Mouse (Mus musculus): ENCODE results near the gene Spata32. TPM values are rescaled to one million over a fixed set of nuclear protein-coding genes. Genes with fewer than 3 reads are reported as not detected.

Gene Spata32
- total RNA-seq, 2 experiments from 2014 or later: 1.2 to 1.3 TPM

- TF ChIP-seq CTCF (conservative IDR thresholded peaks at IDR 0.05): no peak
- H3K4me3 ChIP-seq: no peak overlapping the region
- DNase-seq (ENCODE audit: low spot score in 2 of 2): no peak
- no peak overlapping the region for H3K27ac ChIP-seq
Observed at GRCm38 (mm10) chr11:103260034-103260433, 41.8 kb upstream of the Spata32 start.

- Histone ChIP-seq H3K27ac (no peak overlapping the region), H3K4me3 (no peak overlapping the region)
- no peak for DNase-seq (ENCODE audit: low spot score in 2 of 2)
- TF ChIP-seq CTCF (conservative IDR thresholded peaks at IDR 0.05): no peak
Observed at GRCm38 (mm10) chr11:103257938-103258481, 39.8 kb upstream of the Spata32 start.

- TF ChIP-seq CTCF (conservative IDR thresholded peaks at IDR 0.05): no peak
- Histone ChIP-seq H3K4me3 (no peak overlapping the region), H3K27ac (no peak overlapping the region)
- DNase-seq (ENCODE audit: low spot score in 2 of 2): no peak
Observed at GRCm38 (mm10) chr11:103253605-103254004, 35.4 kb upstream of the Spata32 start.

GRCm38 (mm10) chr11:103252380-103252779 is 34.1 kb upstream of the Spata32 start:
- Histone ChIP-seq H3K4me3 (no peak overlapping the region), H3K27ac (no peak overlapping the region)
- no peak for DNase-seq (ENCODE audit: low spot score in 2 of 2)
- TF ChIP-seq CTCF (conservative IDR thresholded peaks at IDR 0.05): no peak

- DNase-seq (ENCODE audit: low spot score in 2 of 2): no peak
- Histone ChIP-seq H3K4me3 (no peak overlapping the region), H3K27ac (no peak overlapping the region)
- TF ChIP-seq CTCF (conservative IDR thresholded peaks at IDR 0.05): no peak; the same call in 1 of the 2 replicates
Observed at GRCm38 (mm10) chr11:103250324-103250723, 32.1 kb upstream of the Spata32 start.

- no peak for DNase-seq (ENCODE audit: low spot score in 2 of 2)
- Histone ChIP-seq H3K27ac (peak overlapping the region; percentile 23; the same call in 1 of the 2 replicates), H3K4me3 (no peak overlapping the region)
- TF ChIP-seq CTCF (conservative IDR thresholded peaks at IDR 0.05): no peak
Observed at GRCm38 (mm10) chr11:103249509-103249908, 31.3 kb upstream of the Spata32 start.

- no peak for TF ChIP-seq CTCF (conservative IDR thresholded peaks at IDR 0.05)
- DNase-seq (ENCODE audit: low spot score in 2 of 2): no peak
- no peak overlapping the region for H3K4me3 ChIP-seq
- H3K27ac ChIP-seq: no peak overlapping the region
Observed at GRCm38 (mm10) chr11:103248837-103249236, 30.6 kb upstream of the Spata32 start.

- Histone ChIP-seq H3K27ac (peak overlapping the region; percentile 51; the same call in 1 of the 2 replicates), H3K4me3 (no peak overlapping the region)
- no peak for TF ChIP-seq CTCF (conservative IDR thresholded peaks at IDR 0.05)
- peak; percentile 63 to 77 for DNase-seq (ENCODE audit: low spot score in 2 of 2)
Observed at GRCm38 (mm10) chr11:103247504-103248177, 29.4 kb upstream of the Spata32 start.

GRCm38 (mm10) chr11:103246731-103247290 is 28.6 kb upstream of the Spata32 start:
- DNase-seq (ENCODE audit: low spot score in 2 of 2): no peak
- no peak for TF ChIP-seq CTCF (conservative IDR thresholded peaks at IDR 0.05)
- Histone ChIP-seq H3K27ac (peak overlapping the region; percentile 75), H3K4me3 (no peak overlapping the region)

GRCm38 (mm10) chr11:103246081-103246730 is 28.0 kb upstream of the Spata32 start:
- no peak overlapping the region for H3K4me3 ChIP-seq
- no peak for TF ChIP-seq CTCF (conservative IDR thresholded peaks at IDR 0.05)
- DNase-seq (ENCODE audit: low spot score in 2 of 2): peak in 1 of 2 experiments; percentile 23
- H3K27ac ChIP-seq: peak overlapping the region; percentile 75

GRCm38 (mm10) chr11:103244856-103245255 is 26.6 kb upstream of the Spata32 start:
- no peak overlapping the region for H3K4me3 ChIP-seq
- TF ChIP-seq CTCF (conservative IDR thresholded peaks at IDR 0.05): no peak
- H3K27ac ChIP-seq: no peak overlapping the region
- DNase-seq (ENCODE audit: low spot score in 2 of 2): no peak

- no peak overlapping the region for H3K4me3 ChIP-seq
- no peak overlapping the region for H3K27ac ChIP-seq
- no peak for DNase-seq (ENCODE audit: low spot score in 2 of 2)
- no peak for TF ChIP-seq CTCF (conservative IDR thresholded peaks at IDR 0.05)
Observed at GRCm38 (mm10) chr11:103240740-103241139, 22.5 kb upstream of the Spata32 start.

GRCm38 (mm10) chr11:103237757-103238156 is 19.5 kb upstream of the Spata32 start:
- Histone ChIP-seq H3K27ac (no peak overlapping the region), H3K4me3 (no peak overlapping the region)
- no peak for DNase-seq (ENCODE audit: low spot score in 2 of 2)
- peak; percentile 46 for TF ChIP-seq CTCF (conservative IDR thresholded peaks at IDR 0.05)

All from layer of hippocampus, adult 2 months (tissue).